Mouse (Mus musculus): ENCODE measurements around the gene Pip4k2c.
"Not testable (repeated sequence)": the region's sequence is repeated elsewhere in the genome, so short reads cannot be mapped to it uniquely, and the experiment has no call there.

The Pip4k2c gene

GRCm38 (mm10) chr10:127208921-127209320, 2.5 kb downstream of the Pip4k2c start:
- no peak for DNase-seq

GRCm38 (mm10) chr10:127205373-127205772, 6.0 kb downstream of the Pip4k2c start:
- no peak for DNase-seq

GRCm38 (mm10) chr10:127204589-127204988, 6.8 kb downstream of the Pip4k2c start:
- no peak for DNase-seq

- no peak for DNase-seq
Measured at GRCm38 (mm10) chr10:127203106-127203505, 8.3 kb downstream of the Pip4k2c start.

GRCm38 (mm10) chr10:127200279-127200678, 11.1 kb downstream of the Pip4k2c start:
- DNase-seq, result no peak

- no peak for DNase-seq
Measured at GRCm38 (mm10) chr10:127199474-127199873, 11.9 kb downstream of the Pip4k2c start.

- no peak for DNase-seq
Measured at GRCm38 (mm10) chr10:127199068-127199467, 12.3 kb downstream of the Pip4k2c start.

GRCm38 (mm10) chr10:127198492-127198891, 12.9 kb downstream of the Pip4k2c start:
- DNase-seq, result no peak

GRCm38 (mm10) chr10:127197505-127198110, 13.8 kb downstream of the Pip4k2c start:
- no peak for DNase-seq

GRCm38 (mm10) chr10:127197104-127197503, 14.3 kb downstream of the Pip4k2c start:
- no peak for DNase-seq

GRCm38 (mm10) chr10:127196392-127196791, 15.0 kb downstream of the Pip4k2c start:
- DNase-seq, result no peak

GRCm38 (mm10) chr10:127195328-127196129, 15.9 kb downstream of the Pip4k2c start, which contains the start of gene Dtx3:
Gene Dtx3, minus strand, starts transcription at chr10:127195728.
- DNase-seq, result peak; percentile 65

- peak; percentile 35 for DNase-seq
Measured at GRCm38 (mm10) chr10:127194428-127195327, 16.7 kb downstream of the Pip4k2c start.

GRCm38 (mm10) chr10:127193011-127193410, 18.4 kb downstream of the Pip4k2c start:
- DNase-seq, result no peak

GRCm38 (mm10) chr10:127192057-127192328, 19.4 kb downstream of the Pip4k2c start:
- not testable (repeated sequence) for DNase-seq

- no peak for DNase-seq
Measured at GRCm38 (mm10) chr10:127191191-127192056, 20.0 kb downstream of the Pip4k2c start.

GRCm38 (mm10) chr10:127190398-127191190, 20.8 kb downstream of the Pip4k2c start:
- DNase-seq, result no peak

GRCm38 (mm10) chr10:127189651-127190381, 21.6 kb downstream of the Pip4k2c start, which contains the start of gene Arhgef25:
Gene Arhgef25, minus strand, starts transcription at chr10:127190083.
- no peak for DNase-seq

- no peak for DNase-seq
Measured at GRCm38 (mm10) chr10:127189116-127189650, 22.2 kb downstream of the Pip4k2c start.

- no peak for DNase-seq
Measured at GRCm38 (mm10) chr10:127188465-127189115, 22.8 kb downstream of the Pip4k2c start.
